Mouse (Mus musculus) CH12.LX (cell line): ENCODE measurements around the gene Elf1. TPM values are rescaled to one million over a fixed set of nuclear protein-coding genes. Genes with fewer than 3 reads are reported as not detected.

ENCODE experiments used
- DNase-seq: peaks from one replicate; pipeline ENCODE4 v3.0.0-alpha.2; 2013; ENCODE audit errors: extremely low read depth
- H3K27ac ChIP-seq: 2 replicates; pipeline ENCODE4 v1.5.1; 2012; ENCODE audit warnings: low read depth, mild to moderate bottlenecking, control low read depth, moderate library complexity; ENCODE audit not compliant: insufficient read depth
- H3K27me3 ChIP-seq: replicated peaks from 2 replicates; pipeline ENCODE3; 2012; ENCODE audit warnings: inconsistent platforms
- H3K36me3 ChIP-seq, 2 experiments: replicated peaks in 1 of 2; 2 replicates each; pipeline versions ENCODE3 to v1.6.1; 2012; ENCODE audit warnings: inconsistent platforms in 1 of 2, low read length in 1 of 2, mild to moderate bottlenecking in 1 of 2, mixed read lengths in 1 of 2, moderate library complexity in 1 of 2; ENCODE audit not compliant: control insufficient read depth in 1 of 2, insufficient read depth in 1 of 2
- H3K4me1 ChIP-seq, 2 experiments: 2 replicates each; pipeline ENCODE4 v1.6.1; 2012; ENCODE audit warnings: inconsistent platforms in 1 of 2, moderate library complexity in 1 of 2; ENCODE audit not compliant: insufficient read depth in 2 of 2, control insufficient read depth in 1 of 2
- H3K4me2 ChIP-seq: 2 replicates; pipeline ENCODE4 v1.6.1; 2012; ENCODE audit warnings: low read depth, mild to moderate bottlenecking, control low read depth; ENCODE audit not compliant: poor library complexity, insufficient read depth, severe bottlenecking
- H3K4me3 ChIP-seq, 3 experiments: fragments of 150-350 bp in 1 of 3; sonication (generic) in 1 of 3; replicated peaks in 1 of 3; 2 replicates each; pipeline versions ENCODE3 to v1.5.1; 2011 to 2012; ENCODE audit warnings: low read depth in 2 of 3, low read length in 2 of 3, mild to moderate bottlenecking in 2 of 3, moderate library complexity in 2 of 3, control low read depth in 1 of 3, improper control_type of control experiment in 1 of 3, inconsistent platforms in 1 of 3, mixed read lengths in 1 of 3; ENCODE audit not compliant: poor library complexity in 1 of 3
- H3K79me2 ChIP-seq: replicated peaks from 2 replicates; pipeline ENCODE4 v1.6.1; 2012; ENCODE audit warnings: mild to moderate bottlenecking, moderate library complexity; ENCODE audit not compliant: control insufficient read depth, poor library complexity, insufficient read depth, severe bottlenecking; ENCODE audit errors: extremely low read depth
- H3K9ac ChIP-seq: 2 replicates; pipeline ENCODE4 v1.6.1; 2012; ENCODE audit warnings: low read depth, mild to moderate bottlenecking, control low read depth, moderate library complexity; ENCODE audit not compliant: insufficient read depth
- H3K9me3 ChIP-seq: replicated peaks from 2 replicates; pipeline ENCODE3; 2012; ENCODE audit warnings: low read length, inconsistent platforms, mixed read lengths
- BHLHE40 ChIP-seq: IDR thresholded peaks from 2 replicates; pipeline ENCODE4 v1.6.1; 2011; ENCODE audit warnings: mild to moderate bottlenecking, low read depth, low read length, improper control_type of control experiment
- CHD1 ChIP-seq: IDR thresholded peaks from 2 replicates; pipeline ENCODE4 v1.6.1; 2012; ENCODE audit warnings: low read depth, low read length, improper control_type of control experiment, inconsistent platforms
- CHD2 ChIP-seq: IDR thresholded peaks from 2 replicates; pipeline ENCODE4 v1.6.1; 2011; ENCODE audit warnings: low read length, improper control_type of control experiment
- CTCF ChIP-seq, 2 experiments: IDR thresholded peaks in 1 of 2; conservative IDR thresholded peaks in 1 of 2; 2 replicates each; pipeline ENCODE4 v1.5.1; 2011 to 2012; ENCODE audit warnings: low read depth in 2 of 2, low read length in 2 of 2, improper control_type of control experiment in 1 of 2, inconsistent platforms in 1 of 2, mild to moderate bottlenecking in 1 of 2, moderate library complexity in 1 of 2
- E2F4 ChIP-seq: IDR thresholded peaks from 2 replicates; pipeline ENCODE4 v1.6.1; 2011; ENCODE audit warnings: low read depth, low read length, improper control_type of control experiment; ENCODE audit not compliant: insufficient replicate concordance
- ELF1 ChIP-seq: IDR thresholded peaks from 2 replicates; pipeline ENCODE4 v1.6.1; 2014; ENCODE audit warnings: low read depth, mild to moderate bottlenecking, inconsistent platforms, low read length, improper control_type of control experiment
- EP300 ChIP-seq: IDR thresholded peaks from 2 replicates; pipeline ENCODE4 v1.6.1; 2011; ENCODE audit warnings: low read length, improper control_type of control experiment
- ETS1 ChIP-seq: conservative IDR thresholded peaks from 2 replicates; pipeline ENCODE4 v1.6.1; 2012; ENCODE audit warnings: low read depth, mild to moderate bottlenecking, inconsistent platforms, low read length, improper control_type of control experiment, moderate library complexity
- GABPA ChIP-seq: IDR thresholded peaks from 2 replicates; pipeline ENCODE4 v1.6.1; 2012; ENCODE audit warnings: low read depth, low read length, improper control_type of control experiment, inconsistent platforms; ENCODE audit not compliant: insufficient replicate concordance
- HCFC1 ChIP-seq: IDR thresholded peaks from 2 replicates; pipeline ENCODE4 v1.6.1; 2012; ENCODE audit warnings: low read depth, mild to moderate bottlenecking, inconsistent platforms, low read length, improper control_type of control experiment
- IRF4 ChIP-seq: IDR thresholded peaks from 2 replicates; pipeline ENCODE4 v1.6.1; 2014; ENCODE audit warnings: low read depth, mild to moderate bottlenecking, inconsistent platforms, low read length, improper control_type of control experiment
- JUN ChIP-seq: IDR thresholded peaks from 2 replicates; pipeline ENCODE4 v1.6.1; 2011; ENCODE audit warnings: low read depth, mild to moderate bottlenecking, low read length, improper control_type of control experiment, moderate library complexity; ENCODE audit not compliant: insufficient read depth
- JUND ChIP-seq: conservative IDR thresholded peaks from 2 replicates; pipeline ENCODE4 v1.6.1; 2011; ENCODE audit warnings: low read depth, low read length, improper control_type of control experiment
- KAT2A ChIP-seq: IDR thresholded peaks from 2 replicates; pipeline ENCODE4 v1.6.1; 2012; ENCODE audit warnings: low read length, improper control_type of control experiment, inconsistent platforms; ENCODE audit not compliant: insufficient replicate concordance
- MAFK ChIP-seq: IDR thresholded peaks from 2 replicates; pipeline ENCODE4 v1.6.1; 2011; ENCODE audit warnings: low read length, improper control_type of control experiment; ENCODE audit not compliant: insufficient replicate concordance
- MAX ChIP-seq: IDR thresholded peaks from 2 replicates; pipeline ENCODE4 v1.6.1; 2011; ENCODE audit warnings: low read length, improper control_type of control experiment
- MAZ ChIP-seq: IDR thresholded peaks from 2 replicates; pipeline ENCODE4 v1.6.1; 2012; ENCODE audit warnings: low read depth, mild to moderate bottlenecking, inconsistent platforms, low read length, improper control_type of control experiment, moderate library complexity
- MEF2A ChIP-seq: IDR thresholded peaks from 2 replicates; pipeline ENCODE4 v1.6.1; 2014; ENCODE audit warnings: low read depth, mild to moderate bottlenecking, inconsistent platforms, low read length, improper control_type of control experiment, borderline replicate concordance
- MXI1 ChIP-seq: IDR thresholded peaks from 2 replicates; pipeline ENCODE4 v1.6.1; 2011; ENCODE audit warnings: mild to moderate bottlenecking, low read depth, low read length, improper control_type of control experiment
- MYC ChIP-seq: IDR thresholded peaks from 2 replicates; pipeline ENCODE4 v1.6.1; 2011; ENCODE audit warnings: low read depth, mild to moderate bottlenecking, improper control_type of control experiment, low read length
- NELFE ChIP-seq: IDR thresholded peaks from 2 replicates; pipeline ENCODE4 v1.6.1; 2011; ENCODE audit warnings: low read depth, low read length, improper control_type of control experiment
- NRF1 ChIP-seq: IDR thresholded peaks from 2 replicates; pipeline ENCODE4 v1.6.1; 2014; ENCODE audit warnings: low read depth, mild to moderate bottlenecking, inconsistent platforms, low read length, improper control_type of control experiment, moderate library complexity
- PAX5 ChIP-seq: IDR thresholded peaks from 2 replicates; pipeline ENCODE4 v1.6.1; 2012; ENCODE audit warnings: low read length, inconsistent platforms, mixed read lengths
- POLR2A ChIP-seq: IDR thresholded peaks from 2 replicates; pipeline ENCODE4 v1.6.1; 2011; ENCODE audit warnings: low read depth, mild to moderate bottlenecking, improper control_type of control experiment, low read length
- POLR2AphosphoS2 ChIP-seq: IDR thresholded peaks from 2 replicates; pipeline ENCODE4 v1.6.1; 2011; ENCODE audit warnings: low read depth, low read length, improper control_type of control experiment
- RAD21 ChIP-seq: IDR thresholded peaks from 2 replicates; pipeline ENCODE4 v1.6.1; 2011; ENCODE audit warnings: low read depth, mild to moderate bottlenecking, low read length, improper control_type of control experiment, moderate library complexity
- RCOR1 ChIP-seq: conservative IDR thresholded peaks from 2 replicates; pipeline ENCODE4 v1.6.1; 2012; ENCODE audit warnings: low read depth, mild to moderate bottlenecking, inconsistent platforms, low read length, improper control_type of control experiment
- SIN3A ChIP-seq: IDR thresholded peaks from 2 replicates; pipeline ENCODE4 v1.6.1; 2012; ENCODE audit warnings: low read length, improper control_type of control experiment, inconsistent platforms
- SMC3 ChIP-seq: IDR thresholded peaks from 2 replicates; pipeline ENCODE4 v1.6.1; 2011; ENCODE audit warnings: low read depth, low read length, improper control_type of control experiment
- TBP ChIP-seq: conservative IDR thresholded peaks from 2 replicates; pipeline ENCODE4 v1.6.1; 2011; ENCODE audit warnings: low read depth, low read length, improper control_type of control experiment
- TCF12 ChIP-seq: IDR thresholded peaks from 2 replicates; pipeline ENCODE4 v1.6.1; 2014; ENCODE audit warnings: low read depth, mild to moderate bottlenecking, inconsistent platforms, low read length, improper control_type of control experiment
- UBTF ChIP-seq: IDR thresholded peaks from 2 replicates; pipeline ENCODE4 v1.6.1; 2012; ENCODE audit warnings: low read depth, mild to moderate bottlenecking, inconsistent platforms, low read length, improper control_type of control experiment, moderate library complexity
- USF1 ChIP-seq: IDR thresholded peaks from 2 replicates; pipeline ENCODE4 v1.6.1; 2014; ENCODE audit warnings: low read depth, mild to moderate bottlenecking, inconsistent platforms, low read length, improper control_type of control experiment
- USF2 ChIP-seq: conservative IDR thresholded peaks from 2 replicates; pipeline ENCODE4 v1.6.1; 2011; ENCODE audit warnings: low read depth, low read length, improper control_type of control experiment
- ZC3H11A ChIP-seq: IDR thresholded peaks from 2 replicates; pipeline ENCODE4 v1.6.1; 2012; ENCODE audit warnings: low read depth, mild to moderate bottlenecking, inconsistent platforms, low read length, improper control_type of control experiment
- ZKSCAN1 ChIP-seq: IDR thresholded peaks from 2 replicates; pipeline ENCODE4 v1.6.1; 2012; ENCODE audit warnings: low read depth, inconsistent platforms, low read length, improper control_type of control experiment, borderline replicate concordance
- ZMIZ1 ChIP-seq: IDR thresholded peaks from 2 replicates; pipeline ENCODE4 v1.6.1; 2012; ENCODE audit warnings: low read depth, mild to moderate bottlenecking, inconsistent platforms, low read length, improper control_type of control experiment
- ZNF384 ChIP-seq: IDR thresholded peaks from 2 replicates; pipeline ENCODE4 v1.6.1; 2012; ENCODE audit warnings: low read depth, low read length, improper control_type of control experiment, inconsistent platforms
- dilution Hi-C: fragments of 300-500 bp; cut with MboI; formaldehyde crosslinking; loops from 2 replicates; pipeline ENCODE4 v1.14.3; 2020; ENCODE audit warnings: low sequenced_read_pairs; ENCODE audit not compliant: extremely low pct_unique_long_range_greater_than_20kb, extremely low pct_ligation_motif_present
- in situ Hi-C: fragments of 300-500 bp; cut with MboI; formaldehyde crosslinking; loops from 3 replicates; pipeline ENCODE4 v1.14.3; 2019; ENCODE audit warnings: low sequenced_read_pairs, low pct_ligation_motif_present, low pct_unique_long_range_greater_than_20kb, mixed read lengths
- polyA plus RNA-seq: library from polyadenylated mRNA; unstranded; fragments of >175 nt; gene quantifications from 2 replicates; pipeline ENCODE4 v1.2.1, GENCODE M21; 2012; ENCODE audit warnings: low read depth; ENCODE audit not compliant: insufficient read length
- total RNA-seq, 2 experiments: library from RNA; depleted of rRNA; stranded (reverse); fragments of 300-350 nt in 1 of 2; fragments of >200 nt in 1 of 2; gene quantifications; 2 replicates each; pipeline ENCODE4 v1.2.3; 2012 to 2014

Elf1 gene
- total and polyA plus RNA-seq, 3 experiments, result 37.1 to 71.7 (median 54.4) TPM

GRCm38 (mm10) chr14:79587139-79587851 lies 106.3 kb downstream of the Elf1 start, which contains the start of gene Sugt1:
Sugt1 (plus strand) TSS chr14:79587691.
- dilution Hi-C loops, result no loop called here
- TF ChIP-seq SIN3A, result peak; percentile 73
- peak; percentile 60 for TF ChIP-seq NRF1
- TF ChIP-seq MYC, result no peak; the same call in none of the 2 replicates
- TF ChIP-seq TCF12, result peak; percentile 87
- TF ChIP-seq USF2, result no peak
- TF ChIP-seq MAFK, result no peak
- TF ChIP-seq ZC3H11A, result no peak
- TF ChIP-seq JUND, result no peak
- TF ChIP-seq SMC3, result no peak
- no peak for TF ChIP-seq EP300
- no peak for TF ChIP-seq ZNF384
- no peak for TF ChIP-seq PAX5
- TF ChIP-seq BHLHE40, result peak; percentile 95
- no peak for TF ChIP-seq RCOR1
- TF ChIP-seq CTCF (conservative IDR thresholded peaks at IDR 0.05 in 1 of 2, IDR thresholded peaks at IDR 0.05 in 1 of 2; ENCODE audit: low read depth in 2 of 2, low read length in 2 of 2), result no peak
- TF ChIP-seq POLR2AphosphoS2, result no peak
- TF ChIP-seq IRF4, result peak; percentile 60; the same call in 1 of the 2 replicates
- TF ChIP-seq USF1, result peak; percentile 74
- TF ChIP-seq CHD2, result 0 out of 2 replicates have a peak, but pooled peaks have one; percentile 16
- TF ChIP-seq ELF1, result peak; percentile 85
- TF ChIP-seq KAT2A, result no peak; the same call in 1 of the 2 replicates
- 0 out of 2 replicates have a peak, but pooled peaks have one; percentile 61 for TF ChIP-seq MEF2A
- TF ChIP-seq NELFE, result peak; percentile 72
- no peak for TF ChIP-seq ZKSCAN1
- TF ChIP-seq RAD21, result no peak
- peak; percentile 18; the same call in 1 of the 2 replicates for TF ChIP-seq UBTF
- 0 out of 2 replicates have a peak, but pooled peaks have one; percentile 5 for TF ChIP-seq E2F4
- TF ChIP-seq JUN, result no peak
- TF ChIP-seq HCFC1, result peak; percentile 72
- no peak for TF ChIP-seq MAZ
- 0 out of 2 replicates have a peak, but pooled peaks have one; percentile 73 for TF ChIP-seq MXI1
- TF ChIP-seq CHD1, result no peak
- TF ChIP-seq TBP, result 0 out of 2 replicates have a peak, but pooled peaks have one; percentile 51
- TF ChIP-seq ETS1, result peak; percentile 53
- peak; percentile 66 for TF ChIP-seq MAX
- peak; percentile 72 for TF ChIP-seq POLR2A
- no peak; the same call in 1 of the 2 replicates for TF ChIP-seq ZMIZ1
- peak; percentile 21; the same call in 1 of the 2 replicates for TF ChIP-seq GABPA
- TF ChIP-seq, all 38 proteins: peak for 19
- Histone ChIP-seq H3K9ac (peak within 1 kb of the TSS; percentile 95), H3K9me3 (no peaks in the 10 kb centered on the region), H3K27me3 (no peaks in the 10 kb centered on the region), H3K27ac (peak within 1 kb of the TSS; percentile 82), H3K36me3 (peaks cover 15 to 35% of the 10 kb centered on the region in 2 experiments), H3K79me2 (peaks cover 40% of the 10 kb centered on the region), H3K4me2 (peak within 1 kb of the TSS; percentile 97), H3K4me3 (peak within 1 kb of the TSS; percentile 72 to 87 (median 82)), H3K4me1 (peaks cover 4 to 39% of the 10 kb centered on the region in 2 experiments; a peak in 3 of 4 replicates)
- peak; percentile 96 for DNase-seq
- in situ Hi-C loops, result no loop called here
